Mouse (Mus musculus): Measurements from ENCODE around the gene Bloc1s5. TPM values are rescaled to one million over a fixed set of nuclear protein-coding genes. Genes with fewer than 3 reads are reported as not detected.
A peak's percentile ranks its signal among the peaks of the same experiment; 100 is the strongest.
"Not testable (repeated sequence)": the region's sequence is repeated elsewhere in the genome, so short reads cannot be mapped to it uniquely, and the experiment has no call there.

Bloc1s5 gene
- 3.5 and 3.6 TPM in 2 replicates for polyA plus RNA-seq (2012; rRNA removed)

- peak; percentile 95 for DNase-seq (ENCODE audit: low read depth, low spot score)
- under 1% methylated on average over 44 of the region's 44 CpGs for WGBS
Measured at GRCm38 (mm10) chr13:38634800-38635269, at the start of gene Bloc1s5. Bloc1s5 (minus strand) TSS chr13:38635109.

GRCm38 (mm10) chr13:38672336-38672735 lies 37.4 kb upstream of the Bloc1s5 start:
- DNase-seq (ENCODE audit: low read depth, low spot score), result no peak
- 86% methylated on average over 9 of the region's 9 CpGs for WGBS

GRCm38 (mm10) chr13:38671451-38671850 lies 36.5 kb upstream of the Bloc1s5 start:
- 88% methylated on average over 6 of the region's 6 CpGs for WGBS
- not testable (repeated sequence) for DNase-seq (ENCODE audit: low read depth, low spot score)

GRCm38 (mm10) chr13:38670051-38670450 lies 35.1 kb upstream of the Bloc1s5 start:
- DNase-seq (ENCODE audit: low read depth, low spot score), result no peak

GRCm38 (mm10) chr13:38668514-38668913 lies 33.6 kb upstream of the Bloc1s5 start:
- WGBS, result 15% methylated on average over 2 of the region's 2 CpGs
- no peak for DNase-seq (ENCODE audit: low read depth, low spot score)

GRCm38 (mm10) chr13:38664753-38665152 lies 29.8 kb upstream of the Bloc1s5 start:
- no peak for DNase-seq (ENCODE audit: low read depth, low spot score)
- WGBS, result 39% methylated on average over 1 of the region's 1 CpGs

GRCm38 (mm10) chr13:38659524-38660136 lies 24.7 kb upstream of the Bloc1s5 start:
- DNase-seq (ENCODE audit: low read depth, low spot score), result no peak
- 91% methylated on average over 12 of the region's 12 CpGs for WGBS

- peak; percentile 75 for DNase-seq (ENCODE audit: low read depth, low spot score)
- WGBS, result under 1% methylated on average over 59 of the region's 59 CpGs
Measured at GRCm38 (mm10) chr13:38658528-38659280, 23.8 kb upstream of the Bloc1s5 start, which contains the start of gene Eef1e1. Eef1e1 (minus strand) TSS chr13:38659058.

- 29% methylated on average over 4 of the region's 4 CpGs for WGBS
- no peak for DNase-seq (ENCODE audit: low read depth, low spot score)
Measured at GRCm38 (mm10) chr13:38657865-38658264, 23.0 kb upstream of the Bloc1s5 start.

GRCm38 (mm10) chr13:38650292-38650691 lies 15.4 kb upstream of the Bloc1s5 start:
- DNase-seq (ENCODE audit: low read depth, low spot score), result no peak
- 84% methylated on average over 4 of the region's 4 CpGs for WGBS

- 62% methylated on average over 4 of the region's 4 CpGs for WGBS
- no peak for DNase-seq (ENCODE audit: low read depth, low spot score)
Measured at GRCm38 (mm10) chr13:38649069-38649468, 14.2 kb upstream of the Bloc1s5 start.

GRCm38 (mm10) chr13:38641414-38641813 lies 6.5 kb upstream of the Bloc1s5 start:
- WGBS, result 56% methylated on average over 5 of the region's 5 CpGs
- no peak for DNase-seq (ENCODE audit: low read depth, low spot score)

GRCm38 (mm10) chr13:38640961-38641360 lies 6.1 kb upstream of the Bloc1s5 start:
- WGBS, result 88% methylated on average over 5 of the region's 5 CpGs
- DNase-seq (ENCODE audit: low read depth, low spot score), result no peak

- WGBS, result 72% methylated on average over 11 of the region's 11 CpGs
- no peak for DNase-seq (ENCODE audit: low read depth, low spot score)
Measured at GRCm38 (mm10) chr13:38638694-38639093, 3.8 kb upstream of the Bloc1s5 start.

GRCm38 (mm10) chr13:38634256-38634799 lies 581 bp downstream of the Bloc1s5 start:
- no peak for DNase-seq (ENCODE audit: low read depth, low spot score)
- under 1% methylated on average over 19 of the region's 19 CpGs for WGBS

GRCm38 (mm10) chr13:38633287-38634000 lies 1.5 kb downstream of the Bloc1s5 start:
- no peak for DNase-seq (ENCODE audit: low read depth, low spot score)
- 94% methylated on average over 6 of the region's 6 CpGs for WGBS

GRCm38 (mm10) chr13:38632556-38632955 lies 2.4 kb downstream of the Bloc1s5 start:
- 87% methylated on average over 6 of the region's 6 CpGs for WGBS
- DNase-seq (ENCODE audit: low read depth, low spot score), result no peak

- DNase-seq (ENCODE audit: low read depth, low spot score), result no peak
- WGBS, result 62% methylated on average over 6 of the region's 6 CpGs
Measured at GRCm38 (mm10) chr13:38626229-38626525, 8.7 kb downstream of the Bloc1s5 start.

- DNase-seq (ENCODE audit: low read depth, low spot score), result no peak
- 34% methylated on average over 5 of the region's 5 CpGs for WGBS
Measured at GRCm38 (mm10) chr13:38625492-38626228, 9.2 kb downstream of the Bloc1s5 start.
